Mouse (Mus musculus): ENCODE measurements around the gene Garnl3. TPM values are rescaled to one million over a fixed set of nuclear protein-coding genes. Genes with fewer than 3 reads are reported as not detected.

The Garnl3 gene
- 0.41 TPM for total RNA-seq (2023)

DNA sequence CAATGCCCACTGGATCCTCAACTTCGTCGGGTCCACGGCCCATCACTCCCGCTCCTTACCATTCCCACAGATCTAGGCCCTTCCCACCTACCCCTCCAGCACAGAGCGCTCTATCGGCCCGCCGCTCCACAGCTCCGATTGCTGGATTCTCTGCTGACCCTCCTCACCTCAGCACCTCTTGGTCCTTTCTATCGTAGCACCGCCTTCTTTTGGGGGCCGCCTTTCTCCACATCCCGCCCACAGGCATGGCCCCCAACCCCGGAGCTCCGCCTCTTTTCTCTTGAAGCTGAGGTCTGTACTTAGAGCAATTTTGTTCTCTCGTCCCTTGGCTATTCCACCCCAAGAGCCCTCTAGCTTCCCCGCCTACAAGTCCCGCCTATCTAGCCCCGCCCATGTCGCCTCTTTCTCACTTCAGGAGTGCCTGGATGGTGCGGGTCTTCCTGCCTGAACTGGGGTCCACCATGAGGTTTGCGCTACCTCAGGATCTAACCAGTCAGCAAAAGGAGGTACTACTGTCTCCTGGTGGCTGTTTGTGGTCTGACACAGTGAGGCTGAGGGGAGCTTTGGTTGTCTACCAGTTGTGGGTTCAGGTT, at the start of gene Garnl3:
TSS of gene Garnl3 (minus strand) at position 155 of the 593 bp plus-strand sequence.

DNA sequence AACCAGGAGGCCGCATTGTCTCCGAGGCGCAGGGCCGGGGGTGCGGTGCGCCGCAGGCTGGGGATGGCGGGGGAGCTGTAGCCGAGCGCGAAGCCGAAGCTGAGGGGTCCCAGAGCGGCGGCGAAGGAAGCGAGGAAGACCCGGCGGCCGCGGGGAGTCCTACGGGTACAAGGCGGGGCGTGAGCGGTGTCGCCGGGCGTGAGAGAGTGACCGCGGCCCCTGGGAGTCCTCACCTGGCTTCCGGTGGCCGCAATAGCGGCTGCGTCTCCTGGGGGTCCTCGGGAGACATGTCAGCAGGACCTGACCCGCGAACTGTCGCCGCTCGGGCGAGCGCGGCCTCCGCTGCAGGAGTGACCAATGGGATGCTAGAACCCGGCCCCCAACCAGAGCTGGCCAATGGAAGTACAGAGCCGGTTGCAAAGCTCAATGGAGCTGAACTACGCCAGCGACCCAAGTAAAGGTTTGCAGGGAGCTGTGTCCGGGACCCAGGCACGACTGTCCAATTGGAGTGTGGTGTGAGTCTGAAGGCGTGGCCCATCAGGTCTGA, 149.7 kb downstream of the Garnl3 start, which contains the start of gene Slc2a8:
TSS of gene Slc2a8 (minus strand) at position 359 of the 547 bp plus-strand sequence.

DNA sequence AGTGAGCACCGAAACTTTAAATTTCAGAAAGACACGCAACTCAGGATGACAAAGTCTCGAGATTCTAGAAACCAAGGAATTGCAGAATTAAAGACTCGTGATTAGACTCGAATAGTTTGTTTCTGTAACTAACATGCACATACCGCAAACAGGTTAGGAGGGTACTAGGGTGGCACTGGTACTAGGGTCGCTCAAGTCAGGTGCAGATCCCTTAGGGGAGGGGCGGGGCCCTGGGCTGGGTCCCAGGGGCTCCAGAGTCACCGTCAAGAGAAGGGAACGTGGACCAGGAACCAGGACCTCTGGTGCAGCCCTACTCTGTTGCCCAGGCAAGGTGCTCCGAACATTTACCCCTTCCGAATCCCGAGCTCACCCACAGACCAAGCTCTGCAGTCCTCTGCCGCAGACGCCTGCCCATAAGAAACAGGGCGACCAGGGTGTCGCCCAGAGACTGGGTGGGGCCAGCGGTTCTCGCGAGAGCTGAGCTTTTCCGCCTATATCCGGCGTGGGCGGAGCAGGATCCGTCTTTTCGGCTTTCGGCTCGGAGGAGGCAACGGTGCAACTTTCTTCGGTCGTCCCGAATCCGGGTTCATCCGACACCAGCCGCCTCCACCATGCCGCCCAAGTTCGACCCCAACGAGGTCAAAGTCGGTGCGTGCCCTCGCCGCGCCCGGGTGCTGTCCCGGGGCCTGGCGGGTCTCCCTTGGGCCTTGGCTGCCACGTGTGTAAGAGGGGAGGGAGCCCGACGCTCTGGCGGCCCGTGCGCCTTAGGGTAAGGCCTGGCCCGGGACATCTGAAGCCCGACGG, 170.1 kb downstream of the Garnl3 start, which contains the start of the genes Rpl12 and Lrsam1:
TSS of gene Rpl12 (plus strand) at position 368 of the 804 bp plus-strand sequence.
TSS of gene Lrsam1 (minus strand) at position 423 of the 804 bp plus-strand sequence.

Other genes starting within 250 kb of the Garnl3 start
- gene Rpl12, start 170.1 kb downstream of the Garnl3 start, total RNA-seq (2023) = 1,346 TPM
- 9.1 TPM for gene Lrsam1, start 170.0 kb downstream of the Garnl3 start, total RNA-seq (2023)
- 4.1 TPM for gene Slc2a8, start 149.6 kb downstream of the Garnl3 start, total RNA-seq (2023)
- gene Angptl2, start 84.4 kb upstream of the Garnl3 start, total RNA-seq (2023) = 1.2 TPM
- 19.7 TPM for gene Ralgps1, start 239.8 kb upstream of the Garnl3 start, total RNA-seq (2023)